Mouse (Mus musculus): Measurements from ENCODE around the gene Pde10a. TPM values are rescaled to one million over a fixed set of nuclear protein-coding genes. Genes with fewer than 3 reads are reported as not detected.
A peak's percentile ranks its signal among the peaks of the same experiment; 100 is the strongest.

Gene Pde10a
- polyA plus RNA-seq, 1 experiment, result 3.9 TPM

DNA sequence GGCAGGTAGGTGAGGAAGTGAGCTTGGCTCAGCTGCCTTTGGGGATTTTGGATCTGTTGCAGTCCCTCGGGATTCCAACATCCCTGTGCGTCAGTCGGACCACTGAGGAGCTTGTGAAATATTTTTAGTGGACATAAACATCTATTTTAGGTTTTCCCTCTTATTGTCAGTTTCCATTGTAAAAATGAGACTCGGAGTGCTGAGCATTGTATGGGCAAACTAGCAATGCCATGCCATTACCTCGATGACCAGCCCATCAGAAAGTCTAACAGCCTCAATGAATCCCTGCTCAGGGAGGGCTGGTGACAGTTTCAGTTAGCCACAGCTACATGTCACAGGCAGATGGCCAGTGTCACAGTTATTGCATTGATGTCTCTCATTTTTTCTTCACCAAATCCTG is 80.7 kb downstream of the Pde10a start:
- Histone ChIP-seq H3K9me3 (0 out of 2 replicates have a peak, but pooled peaks cover 4% of the 10 kb centered on the region), H3K27me3 (replicated peaks) (peaks cover 33% of the 10 kb centered on the region), H3K36me3 (replicated peaks; ENCODE audit: low read length) (no peaks in the 10 kb centered on the region), H3K4me1 (peaks cover 5% of the 10 kb centered on the region; the same call in 1 of the 2 replicates), H3K4me3 (replicated peaks) (no peak overlapping the region)
- TF ChIP-seq FLI1 (IDR thresholded peaks at IDR 0.05; ENCODE audit: low read length), result no peak
- TF ChIP-seq GATA1 (IDR thresholded peaks at IDR 0.05; ENCODE audit: borderline replicate concordance, low read length), result no peak

DNA sequence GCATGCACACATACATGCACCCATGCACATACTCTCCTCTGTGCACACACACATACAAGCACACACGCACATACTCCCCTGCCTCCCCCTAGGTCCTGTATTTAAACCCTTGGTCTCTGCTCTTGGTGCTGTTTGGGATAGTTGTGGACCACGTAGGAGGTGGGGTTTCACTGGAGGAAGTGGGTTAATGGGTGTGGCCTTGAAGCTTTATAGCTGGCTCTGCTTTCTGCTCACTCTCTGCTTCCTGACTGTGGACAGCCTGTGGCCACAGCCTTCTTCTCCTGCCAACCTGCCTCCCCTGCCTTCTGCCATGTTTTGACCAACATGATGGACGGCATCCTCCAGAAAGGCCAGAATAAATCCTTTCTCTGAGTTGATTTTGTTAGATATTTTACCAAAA is 81.5 kb downstream of the Pde10a start:
- Histone ChIP-seq H3K4me1 (peaks cover 5% of the 10 kb centered on the region; the same call in 1 of the 2 replicates), H3K36me3 (replicated peaks; ENCODE audit: low read length) (no peaks in the 10 kb centered on the region), H3K4me3 (replicated peaks) (peak overlapping the region; percentile 57), H3K27me3 (replicated peaks) (peaks cover 32% of the 10 kb centered on the region), H3K9me3 (0 out of 2 replicates have a peak, but pooled peaks cover 4% of the 10 kb centered on the region)
- TF ChIP-seq GATA1 (IDR thresholded peaks at IDR 0.05; ENCODE audit: borderline replicate concordance, low read length) (no peak), FLI1 (IDR thresholded peaks at IDR 0.05; ENCODE audit: low read length) (no peak)

DNA sequence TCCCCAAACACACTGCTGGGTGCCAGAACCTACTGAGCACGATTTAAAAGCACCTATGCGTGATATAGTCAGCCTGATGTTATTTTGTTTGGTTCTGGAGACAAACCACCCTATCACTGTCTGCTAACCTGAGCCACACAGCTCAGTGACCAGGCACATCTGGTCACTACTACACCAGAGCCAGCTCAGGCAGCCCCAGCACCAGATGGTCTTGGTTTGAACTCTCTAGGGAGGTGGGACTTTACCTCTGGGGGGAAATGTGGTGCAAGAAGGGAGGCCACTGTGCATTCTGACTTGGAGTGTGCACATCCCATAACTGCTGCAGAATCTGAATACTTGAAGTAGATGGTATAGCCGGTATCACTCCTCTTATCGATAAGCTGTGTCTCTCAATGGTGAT is 86.7 kb downstream of the Pde10a start:
- Histone ChIP-seq H3K4me1 (no peaks in the 10 kb centered on the region), H3K27me3 (replicated peaks) (peaks cover 16% of the 10 kb centered on the region), H3K9me3 (0 out of 2 replicates have a peak, but pooled peaks cover 4% of the 10 kb centered on the region), H3K36me3 (replicated peaks; ENCODE audit: low read length) (no peaks in the 10 kb centered on the region), H3K4me3 (replicated peaks) (no peak overlapping the region)
- TF ChIP-seq GATA1 (IDR thresholded peaks at IDR 0.05; ENCODE audit: borderline replicate concordance, low read length) (no peak), FLI1 (IDR thresholded peaks at IDR 0.05; ENCODE audit: low read length) (no peak)

DNA sequence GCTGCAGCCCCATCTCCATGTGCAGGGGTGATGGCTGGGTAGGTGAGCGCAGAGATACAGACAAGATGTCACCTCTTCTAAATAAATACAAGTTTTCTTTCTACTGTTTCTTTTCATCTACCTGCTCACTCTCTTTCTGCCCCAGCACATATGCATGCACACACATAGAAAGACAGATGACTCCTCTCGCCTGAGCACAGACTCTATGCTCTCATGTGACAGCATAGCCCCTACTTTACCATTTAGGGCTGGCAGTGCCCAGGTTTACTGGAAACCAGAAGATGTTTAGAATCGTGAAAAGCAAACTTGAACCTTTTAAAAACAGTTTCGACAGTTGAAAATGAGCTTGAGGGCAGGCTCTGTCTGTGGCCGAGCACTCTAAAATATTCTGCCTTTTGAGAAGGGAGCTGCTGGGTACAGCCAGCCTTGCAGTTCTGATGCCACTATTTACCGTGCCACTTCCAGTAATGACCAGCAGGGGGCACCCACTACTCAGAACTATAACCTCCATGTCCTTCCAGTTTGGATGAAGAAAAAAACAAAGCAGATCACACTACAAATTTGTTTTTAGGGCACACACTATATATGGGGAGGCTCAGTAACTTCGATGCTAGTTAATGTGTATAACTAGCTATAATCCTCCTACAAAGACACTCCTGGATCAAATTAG is 88.8 kb downstream of the Pde10a start:
- Histone ChIP-seq H3K36me3 (replicated peaks; ENCODE audit: low read length) (no peaks in the 10 kb centered on the region), H3K27me3 (replicated peaks) (peaks cover 12% of the 10 kb centered on the region), H3K4me3 (replicated peaks) (no peak overlapping the region), H3K9me3 (no peaks in the 10 kb centered on the region), H3K4me1 (no peaks in the 10 kb centered on the region)
- TF ChIP-seq GATA1 (IDR thresholded peaks at IDR 0.05; ENCODE audit: borderline replicate concordance, low read length), result no peak
- no peak for TF ChIP-seq FLI1 (IDR thresholded peaks at IDR 0.05; ENCODE audit: low read length)

DNA sequence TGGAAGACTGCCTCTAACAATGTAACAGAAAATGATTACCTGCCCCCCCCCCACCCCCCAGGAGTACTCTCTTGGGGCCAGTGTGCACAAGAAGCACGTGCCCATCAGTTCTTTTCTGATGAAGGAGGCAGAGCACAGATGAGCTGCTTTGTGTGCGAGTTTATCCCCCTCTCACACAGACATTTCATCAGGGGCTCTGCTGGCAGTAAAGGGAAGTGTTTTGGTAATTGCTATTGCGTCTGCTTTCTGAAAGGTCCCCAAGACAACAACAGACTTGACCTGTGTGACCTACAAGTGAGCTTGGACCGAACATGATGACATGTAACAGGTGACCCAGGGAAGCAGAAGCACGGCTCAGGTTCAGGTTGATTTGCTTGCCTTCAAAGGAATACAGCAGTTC is 95.2 kb downstream of the Pde10a start:
- TF ChIP-seq GATA1 (IDR thresholded peaks at IDR 0.05; ENCODE audit: borderline replicate concordance, low read length) (no peak), FLI1 (IDR thresholded peaks at IDR 0.05; ENCODE audit: low read length) (no peak)
- no peaks in the 10 kb centered on the region for H3K4me1 ChIP-seq
- peaks cover 16% of the 10 kb centered on the region for H3K27me3 ChIP-seq (replicated peaks)
- no peak overlapping the region for H3K4me3 ChIP-seq (replicated peaks)
- no peaks in the 10 kb centered on the region for H3K36me3 ChIP-seq (replicated peaks; ENCODE audit: low read length)
- no peaks in the 10 kb centered on the region for H3K9me3 ChIP-seq

DNA sequence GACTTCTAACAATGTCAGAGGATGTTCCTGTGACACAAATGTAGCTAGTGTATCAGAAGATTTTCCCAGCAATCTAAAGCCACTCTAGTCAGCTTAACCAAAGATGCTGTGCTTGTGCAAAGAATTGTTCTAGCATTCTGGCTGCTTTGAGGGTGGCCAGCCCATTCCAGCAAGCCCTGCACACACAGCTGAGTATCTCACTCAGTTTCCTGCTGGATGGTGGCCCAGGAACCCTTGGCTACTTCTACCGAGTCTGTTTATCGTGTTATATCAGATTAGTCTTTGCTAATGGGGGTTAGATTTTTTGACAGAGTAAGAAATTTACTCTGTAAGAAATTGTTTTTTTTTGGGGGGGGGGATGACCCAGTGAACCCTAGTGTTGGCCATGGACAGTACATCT is 95.9 kb downstream of the Pde10a start:
- TF ChIP-seq FLI1 (IDR thresholded peaks at IDR 0.05; ENCODE audit: low read length) (no peak), GATA1 (IDR thresholded peaks at IDR 0.05; ENCODE audit: borderline replicate concordance, low read length) (no peak)
- Histone ChIP-seq H3K36me3 (replicated peaks; ENCODE audit: low read length) (no peaks in the 10 kb centered on the region), H3K9me3 (no peaks in the 10 kb centered on the region), H3K4me3 (replicated peaks) (no peak overlapping the region), H3K27me3 (replicated peaks) (peaks cover 16% of the 10 kb centered on the region), H3K4me1 (no peaks in the 10 kb centered on the region)

DNA sequence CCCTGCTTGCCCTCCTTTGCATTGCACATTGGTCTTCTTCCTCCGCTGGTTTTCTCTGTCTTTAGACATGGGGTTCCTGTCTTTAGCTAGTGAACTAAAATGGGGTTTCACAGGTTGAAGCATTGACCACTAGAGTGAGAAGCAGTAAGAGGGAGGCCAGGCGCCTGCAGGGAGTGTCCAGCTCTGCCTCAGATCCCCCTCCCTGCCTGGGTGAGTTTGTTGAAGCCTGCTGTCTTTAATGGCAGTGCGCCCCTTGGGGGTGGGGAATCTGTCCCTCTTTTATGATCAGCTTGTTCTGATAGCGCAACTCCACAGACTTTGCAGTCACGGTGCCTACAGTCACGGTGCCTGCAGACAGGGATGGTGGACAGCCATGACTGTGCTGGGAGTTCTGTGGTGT is 96.7 kb downstream of the Pde10a start:
- H3K4me3 ChIP-seq (replicated peaks), result no peak overlapping the region
- H3K36me3 ChIP-seq (replicated peaks; ENCODE audit: low read length), result no peaks in the 10 kb centered on the region
- H3K4me1 ChIP-seq, result no peaks in the 10 kb centered on the region
- no peak for TF ChIP-seq FLI1 (IDR thresholded peaks at IDR 0.05; ENCODE audit: low read length)
- no peak for TF ChIP-seq GATA1 (IDR thresholded peaks at IDR 0.05; ENCODE audit: borderline replicate concordance, low read length)
- no peaks in the 10 kb centered on the region for H3K9me3 ChIP-seq
- peaks cover 16% of the 10 kb centered on the region for H3K27me3 ChIP-seq (replicated peaks)

DNA sequence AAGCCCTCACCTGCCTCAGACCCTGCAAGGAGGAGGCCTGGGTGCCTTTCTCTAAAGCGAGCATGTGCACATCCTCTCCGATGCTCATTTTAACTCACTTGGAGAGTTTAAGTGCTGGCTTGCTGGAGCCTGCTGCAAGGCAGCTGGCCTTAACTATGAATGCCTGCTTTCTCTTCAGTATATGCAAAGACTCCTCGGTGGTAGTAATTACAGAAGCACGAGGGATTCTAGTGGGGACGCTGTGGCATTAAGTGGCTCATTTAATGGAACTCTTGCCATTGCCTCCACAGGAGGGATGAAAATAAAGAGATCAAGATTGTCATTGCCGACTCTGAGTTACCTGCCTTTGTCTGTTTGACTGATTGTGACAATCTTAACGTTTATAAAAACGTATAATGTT is 101.2 kb downstream of the Pde10a start:
- TF ChIP-seq GATA1 (IDR thresholded peaks at IDR 0.05; ENCODE audit: borderline replicate concordance, low read length) (no peak), FLI1 (IDR thresholded peaks at IDR 0.05; ENCODE audit: low read length) (no peak)

DNA sequence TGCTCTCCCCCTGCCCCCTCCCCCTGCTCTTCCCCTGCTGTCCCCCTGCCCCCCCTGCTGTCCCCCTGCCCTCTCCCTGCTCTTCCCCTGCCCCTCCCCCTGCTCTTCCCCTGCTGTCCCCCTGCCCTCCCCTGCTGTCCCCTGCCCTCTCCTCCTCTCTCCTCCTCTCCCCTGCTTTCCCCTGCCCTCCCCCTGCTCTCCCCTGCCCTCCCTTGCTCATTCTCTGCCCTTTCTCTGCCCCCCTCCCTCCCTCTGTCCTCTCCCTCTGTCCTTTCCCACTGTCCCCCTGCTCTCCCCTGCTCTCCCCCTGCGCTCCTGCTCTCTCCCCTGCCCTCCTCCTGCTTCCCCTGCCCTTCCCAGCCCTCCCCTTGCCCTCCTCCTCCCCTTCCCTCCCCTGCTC is 106.5 kb downstream of the Pde10a start:
- H3K36me3 ChIP-seq (replicated peaks; ENCODE audit: low read length), result no peaks in the 10 kb centered on the region
- no peaks in the 10 kb centered on the region for H3K9me3 ChIP-seq
- peaks cover 17% of the 10 kb centered on the region for H3K27me3 ChIP-seq (replicated peaks)
- TF ChIP-seq FLI1 (IDR thresholded peaks at IDR 0.05; ENCODE audit: low read length) (no peak), GATA1 (IDR thresholded peaks at IDR 0.05; ENCODE audit: borderline replicate concordance, low read length) (no peak)
- H3K4me3 ChIP-seq (replicated peaks), result no peak overlapping the region
- no peaks in the 10 kb centered on the region; the same call in 1 of the 2 replicates for H3K4me1 ChIP-seq

More for the DNA sequence above, 101.2 kb downstream of the Pde10a start:
- H3K4me3 ChIP-seq (replicated peaks), result no peak overlapping the region
- peaks cover 28% of the 10 kb centered on the region for H3K27me3 ChIP-seq (replicated peaks)
- H3K9me3 ChIP-seq, result no peaks in the 10 kb centered on the region
- H3K36me3 ChIP-seq (replicated peaks; ENCODE audit: low read length), result no peaks in the 10 kb centered on the region
- H3K4me1 ChIP-seq, result no peaks in the 10 kb centered on the region

DNA sequence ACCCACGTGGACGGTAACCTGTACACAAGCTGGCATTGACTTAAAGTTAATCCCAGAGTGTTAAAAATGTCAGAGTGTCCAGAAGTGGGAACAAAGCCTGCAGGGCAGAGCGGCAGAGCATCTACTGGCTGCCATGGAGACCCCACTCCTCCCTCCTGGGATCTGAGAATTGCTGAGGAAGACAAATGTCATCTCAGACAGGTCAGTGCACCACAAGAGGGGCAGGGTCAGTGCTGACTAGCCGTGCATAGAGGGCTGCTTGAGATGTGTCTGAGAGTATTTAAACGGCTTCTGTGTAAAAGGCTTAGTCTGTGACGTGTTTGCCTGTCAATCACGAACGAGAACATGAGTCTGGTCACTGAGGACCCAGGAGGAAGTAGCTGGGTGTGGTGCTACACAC is 108.4 kb downstream of the Pde10a start:
- no peak for TF ChIP-seq GATA1 (IDR thresholded peaks at IDR 0.05; ENCODE audit: borderline replicate concordance, low read length)
- no peak for TF ChIP-seq FLI1 (IDR thresholded peaks at IDR 0.05; ENCODE audit: low read length)
- peaks cover 14% of the 10 kb centered on the region for H3K27me3 ChIP-seq (replicated peaks)
- no peak overlapping the region for H3K4me3 ChIP-seq (replicated peaks)
- H3K36me3 ChIP-seq (replicated peaks; ENCODE audit: low read length), result no peaks in the 10 kb centered on the region
- no peaks in the 10 kb centered on the region for H3K9me3 ChIP-seq
- H3K4me1 ChIP-seq, result no peaks in the 10 kb centered on the region; the same call in 1 of the 2 replicates

Measured in megakaryocyte, embryonic 14.5 days (primary cell).